Mouse (Mus musculus) heart, postnatal 0 days (tissue): ENCODE data around the gene Mad1l1. TPM values are rescaled to one million over a fixed set of nuclear protein-coding genes. Genes with fewer than 3 reads are reported as not detected.

Experiments
- ATAC-seq: fragments of 200-750 bp; cut with Nextera tagmentation; 2 replicates; pipeline ENCODE4 v1.8.0; 2017; ENCODE audit warnings: low read depth, moderate number of reproducible peaks, moderate library complexity; ENCODE audit not compliant: insufficient read depth
- DNase-seq: peaks from one replicate; pipeline ENCODE4 v3.0.0-alpha.2; 2016; ENCODE audit warnings: low spot score
- H3K27ac ChIP-seq: fragments of 300-500 bp; sonication (generic); 2 replicates; pipeline ENCODE4 v1.5.1; 2014; ENCODE audit warnings: low read depth, mild to moderate bottlenecking
- H3K27me3 ChIP-seq: fragments of 300-500 bp; sonication (generic); 2 replicates; pipeline ENCODE4 v1.6.1; 2014; ENCODE audit warnings: low read length, mixed read lengths; ENCODE audit not compliant: control insufficient read depth, insufficient read depth
- H3K36me3 ChIP-seq: fragments of 300-500 bp; sonication (generic); replicated peaks from 2 replicates; pipeline ENCODE4 v1.6.1; 2014; ENCODE audit warnings: low read length, mixed read lengths; ENCODE audit not compliant: control insufficient read depth, insufficient read depth
- H3K4me1 ChIP-seq: fragments of 300-500 bp; sonication (generic); 2 replicates; pipeline ENCODE4 v1.6.1; 2014; ENCODE audit warnings: antibody characterized with exemption; ENCODE audit not compliant: control insufficient read depth, insufficient read depth
- H3K4me2 ChIP-seq: fragments of 300-500 bp; sonication (generic); 2 replicates; pipeline ENCODE4 v1.6.1; 2014; ENCODE audit warnings: low read depth, mild to moderate bottlenecking, low read length, moderate library complexity
- H3K4me3 ChIP-seq: fragments of 300-500 bp; sonication (generic); 2 replicates; pipeline ENCODE4 v1.5.1; 2014; ENCODE audit warnings: low read depth, low read length
- H3K9ac ChIP-seq: fragments of 300-500 bp; sonication (generic); replicated peaks from 2 replicates; pipeline ENCODE4 v1.6.1; 2014; ENCODE audit warnings: low read depth, low read length, mixed read lengths
- H3K9me3 ChIP-seq: fragments of 300-500 bp; sonication (generic); replicated peaks from 2 replicates; pipeline ENCODE4 v1.6.1; 2016; ENCODE audit warnings: low read length; ENCODE audit not compliant: control insufficient read depth
- CTCF ChIP-seq: IDR thresholded peaks from 2 replicates; pipeline ENCODE4 v1.5.1; 2016; ENCODE audit warnings: antibody characterized with exemption, control low read depth, low read depth
- EP300 ChIP-seq: IDR thresholded peaks from 2 replicates; pipeline ENCODE4 v1.6.1; 2016; ENCODE audit warnings: antibody characterized with exemption, low read depth
- WGBS: fragments of 180-500 bp; shearing (Covaris S2); extraction: QIAGEN DNeasy Blood & Tissue Kit; methylation state at CpG from one replicate; pipeline ENCODE4 v1.1.7; 2014; 5-methylcytosine and 5-hydroxymethylcytosine counted together
- polyA plus RNA-seq: library from polyadenylated mRNA; unstranded; fragments of >200 nt; fragmentation: Nextera tagmentation; extraction: Ambion mirVana; gene quantifications from 2 replicates; pipeline ENCODE4 v1.2.1, GENCODE M21; 2015
- total RNA-seq: library from RNA; depleted of rRNA; stranded (reverse); fragments of >200 nt; gene quantifications from 2 replicates; pipeline ENCODE4 v1.2.3, GENCODE M21; 2014; ENCODE audit warnings: low replicate concordance

Gene Mad1l1
- total and polyA plus RNA-seq, 2 experiments from 2014 or later = 15.1 to 20.6 TPM

- Histone ChIP-seq H3K9me3 (no peaks in the 10 kb centered on the region), H3K4me3 (no peak overlapping the region), H3K36me3 (no peaks in the 10 kb centered on the region), H3K9ac (no peak overlapping the region), H3K27me3 (no peaks in the 10 kb centered on the region), H3K4me1 (peaks cover 6% of the 10 kb centered on the region), H3K4me2 (no peak overlapping the region), H3K27ac (no peak overlapping the region)
- 84% methylated on average over 4 of the region's 4 CpGs for WGBS
- no peak for DNase-seq
- TF ChIP-seq EP300 (no peak), CTCF (no peak)
- no peak for ATAC-seq
Measured at GRCm38 (mm10) chr5:140149298-140149697, 172.1 kb downstream of the Mad1l1 start.

DNA sequence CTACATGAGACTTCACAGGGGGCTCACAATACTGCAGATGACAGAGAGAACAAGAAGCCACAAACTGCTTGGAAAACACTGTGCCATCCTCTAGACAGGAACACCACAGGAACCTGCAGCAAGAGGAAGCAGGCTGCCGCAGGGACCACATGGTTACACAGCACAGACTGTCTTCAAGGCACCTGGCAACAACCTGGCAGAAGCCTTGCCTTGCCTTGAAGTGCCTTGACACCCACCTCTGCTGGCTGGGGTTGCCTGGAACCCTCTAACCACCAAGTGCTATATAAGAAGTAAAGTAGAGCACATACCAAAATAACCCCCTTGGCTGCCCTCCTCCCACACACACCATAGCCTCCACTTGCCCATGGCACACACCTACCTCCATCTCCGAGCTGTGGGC, 177.8 kb downstream of the Mad1l1 start:
- ATAC-seq = no peak
- no peak for TF ChIP-seq CTCF
- TF ChIP-seq EP300 = no peak
- Histone ChIP-seq H3K27ac (no peak overlapping the region), H3K4me3 (no peak overlapping the region), H3K4me2 (no peak overlapping the region), H3K4me1 (peaks cover 10% of the 10 kb centered on the region), H3K27me3 (no peaks in the 10 kb centered on the region), H3K36me3 (no peaks in the 10 kb centered on the region), H3K9me3 (no peaks in the 10 kb centered on the region), H3K9ac (no peak overlapping the region)
- WGBS = 90% methylated on average over 2 of the region's 2 CpGs
- DNase-seq = no peak

DNA sequence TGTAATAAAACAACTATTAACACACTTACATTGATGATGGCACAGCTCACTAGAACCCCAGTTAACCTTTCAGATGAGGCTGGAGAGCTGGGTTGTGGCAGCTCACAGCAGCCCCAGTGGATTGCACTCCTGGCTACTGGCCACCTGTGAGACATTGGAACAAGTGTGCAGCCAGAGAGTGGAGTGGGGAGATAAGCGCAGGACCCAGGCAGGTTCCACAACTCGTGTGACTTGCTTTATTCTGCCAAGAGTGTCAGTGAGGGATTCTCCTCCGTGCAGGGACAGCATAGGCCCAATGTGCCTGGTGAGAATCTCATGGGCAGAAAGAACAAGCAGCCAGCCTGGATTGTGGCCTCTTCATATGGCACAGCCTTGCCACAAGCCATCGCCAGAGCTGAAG, 180.0 kb downstream of the Mad1l1 start:
- H3K4me3 ChIP-seq = no peak overlapping the region
- no peaks in the 10 kb centered on the region for H3K9me3 ChIP-seq
- no peak overlapping the region for H3K9ac ChIP-seq
- peaks cover 17% of the 10 kb centered on the region for H3K4me1 ChIP-seq
- TF ChIP-seq EP300 (no peak), CTCF (no peak)
- DNase-seq (peak; percentile 27), ATAC-seq (peak; percentile 76)
- H3K36me3 ChIP-seq = no peaks in the 10 kb centered on the region
- no peak overlapping the region for H3K27ac ChIP-seq
- WGBS = 44% methylated on average over 4 of the region's 4 CpGs
- H3K27me3 ChIP-seq = no peaks in the 10 kb centered on the region
- H3K4me2 ChIP-seq = no peak overlapping the region

DNA sequence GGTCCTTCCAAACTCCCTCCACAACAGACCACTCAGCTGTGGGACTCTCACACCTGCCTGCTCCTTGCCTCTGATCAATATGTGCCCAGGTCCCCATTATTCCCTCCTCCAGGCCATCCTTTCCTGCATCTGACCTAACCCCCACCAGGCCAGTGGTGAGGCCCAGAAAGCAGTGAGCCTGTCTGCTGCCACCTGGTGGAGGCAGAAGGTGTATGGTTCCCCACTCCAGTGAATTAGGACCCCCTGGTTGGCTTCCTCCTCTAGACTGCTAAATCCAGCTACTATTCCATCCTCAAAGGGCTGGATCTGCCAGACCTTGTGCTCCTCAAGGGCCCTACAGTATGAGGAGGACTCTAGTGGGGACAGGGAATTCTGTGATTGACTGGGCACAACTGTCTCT, 181.1 kb downstream of the Mad1l1 start:
- DNase-seq (peak; percentile 36), ATAC-seq (no peak)
- TF ChIP-seq CTCF = peak; percentile 87
- no peak for TF ChIP-seq EP300
- Histone ChIP-seq H3K9me3 (no peaks in the 10 kb centered on the region), H3K27ac (no peak overlapping the region), H3K4me3 (no peak overlapping the region), H3K36me3 (no peaks in the 10 kb centered on the region), H3K27me3 (no peaks in the 10 kb centered on the region), H3K4me1 (peaks cover 25% of the 10 kb centered on the region), H3K9ac (no peak overlapping the region), H3K4me2 (no peak overlapping the region)

DNA sequence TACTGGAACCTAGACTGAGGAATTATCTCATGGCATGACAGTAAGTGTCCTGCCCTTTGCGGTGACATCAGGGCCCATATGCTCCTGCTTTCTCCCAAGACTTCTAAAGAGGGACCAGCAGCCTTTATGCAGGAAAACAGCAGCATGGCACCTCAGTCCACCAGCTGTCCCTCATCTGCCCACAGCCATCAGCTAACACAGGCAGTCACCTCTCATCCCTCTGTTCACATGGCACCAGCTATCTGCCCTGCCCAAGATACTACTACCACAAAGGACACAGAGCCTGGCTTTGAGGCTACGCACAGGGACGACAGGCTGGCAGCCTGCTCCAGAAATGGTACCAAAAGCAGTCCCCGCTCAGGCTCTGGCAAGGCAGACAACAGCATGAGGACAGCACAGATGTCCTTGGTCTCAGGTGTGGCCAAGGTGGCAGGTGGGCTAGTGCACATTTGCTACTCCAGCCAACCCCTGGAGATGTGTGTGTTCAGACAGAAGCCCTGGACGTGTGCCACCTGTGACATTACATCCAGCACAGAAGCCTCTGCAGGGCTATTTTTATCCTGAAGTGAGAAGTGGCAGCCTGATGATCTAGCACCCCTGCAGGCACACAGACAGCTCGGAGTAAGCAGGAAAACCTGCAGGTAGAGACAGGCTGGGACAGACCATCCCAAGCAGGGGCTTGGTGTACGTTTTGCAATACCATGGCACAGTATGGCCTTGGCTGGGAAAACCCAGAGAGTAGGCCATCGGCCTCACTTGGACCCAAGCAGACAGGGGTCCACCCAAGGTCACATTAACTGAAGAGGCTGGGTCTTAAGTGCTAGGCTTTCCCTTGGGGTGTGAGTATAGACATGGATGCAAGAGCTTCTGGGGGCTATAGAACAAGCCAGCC, 185.4 kb downstream of the Mad1l1 start:
- WGBS = 57% methylated on average over 8 of the region's 8 CpGs
- H3K4me1 ChIP-seq = peaks cover 19% of the 10 kb centered on the region
- peak overlapping the region; percentile 56 for H3K27ac ChIP-seq

DNA sequence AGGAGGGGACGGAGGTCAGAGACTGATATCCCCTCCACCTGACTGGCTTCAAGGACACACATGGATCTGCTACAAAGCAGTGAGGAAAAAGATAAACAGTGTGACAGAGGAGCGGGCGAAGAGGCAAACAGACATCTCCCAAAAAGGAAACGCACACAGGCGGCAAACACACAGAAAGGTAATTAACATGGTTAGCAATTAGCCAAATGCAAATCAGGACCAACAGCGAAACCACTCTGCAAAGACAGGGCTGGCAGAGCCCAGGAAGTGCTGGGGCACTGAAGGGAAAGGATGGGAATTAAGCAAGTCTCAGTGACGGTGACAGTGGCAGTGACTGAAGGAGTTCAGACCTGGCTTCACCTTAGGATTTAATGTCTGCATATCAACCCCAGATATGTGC, 187.3 kb downstream of the Mad1l1 start:
- ATAC-seq = no peak
- Histone ChIP-seq H3K9me3 (no peaks in the 10 kb centered on the region), H3K27me3 (no peaks in the 10 kb centered on the region), H3K27ac (no peak overlapping the region), H3K9ac (no peak overlapping the region), H3K4me2 (no peak overlapping the region), H3K36me3 (no peaks in the 10 kb centered on the region), H3K4me1 (peaks cover 17% of the 10 kb centered on the region), H3K4me3 (no peak overlapping the region)
- TF ChIP-seq EP300 = no peak
- TF ChIP-seq CTCF = no peak
- 91% methylated on average over 7 of the region's 7 CpGs for WGBS
- DNase-seq = no peak

More for the DNA sequence above, 185.4 kb downstream of the Mad1l1 start:
- TF ChIP-seq EP300 (no peak), CTCF (peak; percentile 26)
- peak; percentile 79 for DNase-seq
- no peak overlapping the region for H3K4me2 ChIP-seq
- ATAC-seq = peak; percentile 75
- H3K9me3 ChIP-seq = no peaks in the 10 kb centered on the region
- H3K36me3 ChIP-seq = no peaks in the 10 kb centered on the region
- H3K27me3 ChIP-seq = no peaks in the 10 kb centered on the region
- no peak overlapping the region for H3K9ac ChIP-seq
- H3K4me3 ChIP-seq = no peak overlapping the region
